9 mouse cellular contexts compared by ENCODE assay signal in the genomic region with DNA sequence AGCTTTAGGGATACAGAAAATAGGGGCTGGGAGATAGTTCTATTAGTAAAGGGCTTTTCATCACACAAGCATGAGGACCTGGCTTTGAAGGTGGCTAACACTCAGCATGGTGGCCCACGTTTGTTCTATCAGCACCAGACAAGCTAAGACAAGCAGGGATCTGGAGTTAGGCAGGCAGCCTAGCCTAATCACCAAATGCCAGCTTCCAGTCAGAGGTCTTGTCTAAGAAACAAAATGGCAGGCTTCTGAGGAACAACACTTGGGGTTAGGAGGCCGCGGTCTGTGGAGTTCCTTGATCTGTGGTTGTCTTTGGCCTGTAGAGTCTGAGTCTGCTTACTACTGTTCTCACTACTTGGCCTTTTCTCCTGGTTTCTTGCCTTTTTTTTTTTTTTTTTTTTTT. TPM values are rescaled to one million over a fixed set of nuclear protein-coding genes. Genes with fewer than 3 reads are reported as not detected.
A peak's percentile ranks its signal among the peaks of the same experiment; 100 is the strongest.
DNase-seq lines count a peak whose midpoint lies in the region; ATAC-seq lines count a peak whose summit lies in the region.
"Had no signal": no experiment of that assay in that cellular context is flagged by ENCODE, and none has a peak within 500 bp of the region (broad histone marks: within the 10 kb centered on the region; RNA-seq: fewer than 3 reads in every experiment).

No protein-coding gene starts in this region.

- 73% methylated on average over 3 of the region's 3 CpGs for WGBS in heart, embryonic 12.5 days
- WGBS in embryonic facial prominence, embryonic 13.5 days: 90% methylated on average over 3 of the region's 3 CpGs
- WGBS in hindbrain, embryonic 14.5 days: 87% methylated on average over 3 of the region's 3 CpGs

- no peak for ATAC-seq in heart, embryonic 12.5 days (ENCODE audit: insufficient number of reproducible peaks, low FRiP score)
- no peak for ATAC-seq in embryonic facial prominence, embryonic 13.5 days (ENCODE audit: insufficient number of reproducible peaks, insufficient read depth, low FRiP score, low TSS enrichment, low read depth)
- ATAC-seq in hindbrain, embryonic 14.5 days (ENCODE audit: low FRiP score): no peak

- no peak overlapping the region for H3K4me3 ChIP-seq in heart, embryonic 12.5 days
- no peak overlapping the region for H3K4me3 ChIP-seq in embryonic facial prominence, embryonic 13.5 days
- H3K4me3 ChIP-seq in hindbrain, embryonic 14.5 days (replicated peaks; ENCODE audit: low read length): no peak overlapping the region; the same call in 1 of the 2 replicates

- peak overlapping the region; percentile 99 for H3K27ac ChIP-seq in heart, embryonic 12.5 days (ENCODE audit: poor library complexity, severe bottlenecking)
- peak overlapping the region; percentile 87; the same call in 1 of the 2 replicates for H3K27ac ChIP-seq in embryonic facial prominence, embryonic 13.5 days
- H3K27ac ChIP-seq in hindbrain, embryonic 14.5 days: peak overlapping the region; percentile 83

- H3K4me1 ChIP-seq in heart, embryonic 12.5 days (replicated peaks): peaks cover 32% of the 10 kb centered on the region
- peaks cover 17% of the 10 kb centered on the region for H3K4me1 ChIP-seq in embryonic facial prominence, embryonic 13.5 days
- peaks cover 24% of the 10 kb centered on the region for H3K4me1 ChIP-seq in hindbrain, embryonic 14.5 days (replicated peaks; ENCODE audit: control insufficient read depth, insufficient read depth, low read length)

- no peaks in the 10 kb centered on the region for H3K9me3 ChIP-seq in heart, embryonic 12.5 days (replicated peaks)
- no peaks in the 10 kb centered on the region for H3K9me3 ChIP-seq in embryonic facial prominence, embryonic 13.5 days
- H3K9me3 ChIP-seq in hindbrain, embryonic 14.5 days (ENCODE audit: control insufficient read depth, low read length): no peaks in the 10 kb centered on the region

- H3K36me3 ChIP-seq in heart, embryonic 12.5 days: no peaks in the 10 kb centered on the region
- H3K36me3 ChIP-seq in embryonic facial prominence, embryonic 13.5 days: no peaks in the 10 kb centered on the region
- no peaks in the 10 kb centered on the region for H3K36me3 ChIP-seq in hindbrain, embryonic 14.5 days (replicated peaks; ENCODE audit: control insufficient read depth, insufficient read depth)

- H3K4me2 ChIP-seq in heart, embryonic 12.5 days: peak overlapping the region; percentile 69; the same call in 1 of the 2 replicates
- H3K4me2 ChIP-seq in embryonic facial prominence, embryonic 13.5 days: 0 out of 2 replicates have a peak overlapping the region, but pooled peaks have one; percentile 60
- H3K4me2 ChIP-seq in hindbrain, embryonic 14.5 days (replicated peaks): peak overlapping the region; percentile 60

- no peak overlapping the region for H3K9ac ChIP-seq in heart, embryonic 12.5 days
- H3K9ac ChIP-seq in embryonic facial prominence, embryonic 13.5 days: peak overlapping the region; percentile 73; the same call in 1 of the 2 replicates
- peak overlapping the region; percentile 54; the same call in 1 of the 2 replicates for H3K9ac ChIP-seq in hindbrain, embryonic 14.5 days

- no peaks in the 10 kb centered on the region for H3K27me3 ChIP-seq in heart, embryonic 12.5 days (replicated peaks)
- no peaks in the 10 kb centered on the region for H3K27me3 ChIP-seq in embryonic facial prominence, embryonic 13.5 days
- no peaks in the 10 kb centered on the region for H3K27me3 ChIP-seq in hindbrain, embryonic 14.5 days (ENCODE audit: control insufficient read depth, insufficient read depth, low read length)

- no peak for DNase-seq in heart, adult 9 months (ENCODE audit: low spot score in 2 of 2)
- no peak for DNase-seq in hindbrain, embryonic 14.5 days (ENCODE audit: low spot score)
- peak; percentile 16 for DNase-seq in neural tube, embryonic 10.5 days (ENCODE audit: extremely low spot score, low spot score)
- DNase-seq in adipocyte (ENCODE audit: low spot score): no peak
- no peak for DNase-seq in gastrocnemius, adult 18-20 months (ENCODE audit: low spot score)
- no peak for DNase-seq in kidney, adult 11 months
- DNase-seq: thymus, adult 18-20 months had no signal

RNA-seq across cellular contexts. Expression of a gene that starts 0.6 kb away (rescaled TPM):
- 9.8 and 10.0 TPM in 2 replicates for polyA plus RNA-seq in heart, embryonic 12.5 days (2016; fragmentation: Nextera tagmentation; extraction: Ambion mirVana)
- 13.7 and 15.1 TPM in 2 replicates for polyA plus RNA-seq in embryonic facial prominence, embryonic 13.5 days (2015; fragmentation: Nextera tagmentation; extraction: Ambion mirVana)
- 6.1 and 6.3 TPM in 2 replicates for polyA plus RNA-seq in hindbrain, embryonic 14.5 days (2014; fragmentation: Nextera tagmentation; extraction: Ambion mirVana)
- total RNA-seq in gastrocnemius, adult 18-20 months (2021): 1 to 10 TPM; 4.0 to 5.7 TPM
